ENCODE assay signal across 11 mouse cellular contexts in the genomic region with DNA sequence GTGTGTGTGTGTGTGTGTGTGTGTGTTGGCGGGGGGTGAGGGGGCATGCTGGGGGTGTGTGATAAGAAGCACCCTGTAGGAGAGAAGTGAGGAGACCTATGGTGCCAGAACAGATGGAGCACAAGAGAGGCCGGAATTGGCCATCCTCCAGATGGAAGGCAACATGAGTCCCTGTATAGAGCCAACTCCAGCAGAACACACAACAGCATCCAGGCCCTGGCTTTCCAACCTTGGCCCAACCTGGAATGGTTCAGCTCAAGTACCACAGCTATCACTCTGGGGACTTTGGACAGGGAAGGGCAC. TPM values are rescaled to one million over a fixed set of nuclear protein-coding genes. Genes with fewer than 3 reads are reported as not detected.
DNase-seq lines count a peak whose midpoint lies in the region; ATAC-seq and TF ChIP-seq lines count a peak whose summit lies in the region.
"Had no signal": no experiment of that assay in that cellular context is flagged by ENCODE, and none has a peak within 500 bp of the region (broad histone marks: within the 10 kb centered on the region; RNA-seq: fewer than 3 reads in every experiment).

No protein-coding gene starts in this region.

- intact Hi-C loops in gastrocnemius, adult 2 months (cut with DNase I): loop anchor here (5.0 kb wide), 2 partner anchors 229 to 639 kb away; no protein-coding TSS in a partner anchor

- no peak overlapping the region for H3K4me3 ChIP-seq in gastrocnemius, adult 2 months
- H3K4me3 ChIP-seq: embryonic facial prominence, embryonic 13.5 days; midbrain, embryonic 12.5 days had no signal

- no peak for TF ChIP-seq CTCF in gastrocnemius, adult 2 months (IDR thresholded peaks at IDR 0.05)

- no peak overlapping the region for H3K27ac ChIP-seq in gastrocnemius, adult 2 months
- H3K27ac ChIP-seq: embryonic facial prominence, embryonic 13.5 days; midbrain, embryonic 12.5 days had no signal

- no peak for ATAC-seq in erythroid progenitor cell, adult 5-6 weeks (replicated peaks; ENCODE audit: low FRiP score, poor library complexity, severe bottlenecking)

- DNase-seq in gastrocnemius, adult 2 months: peak; percentile 19
- no peak for DNase-seq in gastrocnemius, postnatal 25 days
- peak; percentile 16 for DNase-seq in right cerebral cortex, postnatal 4 days
- no peak for DNase-seq in right cerebral cortex, postnatal 10 days (ENCODE audit: low spot score in 2 of 2)
- DNase-seq in cerebellum, postnatal 36 days: peak; percentile 88 to 91
- no peak for DNase-seq in natural killer cell, adult 2 months (ENCODE audit: low spot score in 2 of 2)
- no peak for DNase-seq in layer of hippocampus, adult 9-11 months
- DNase-seq: thymus, adult 18-20 months had no signal

RNA-seq across cellular contexts. Expression of gene Sh3gl2, which starts 41.7 kb away (rescaled TPM):
- under 1 TPM; 0.61 to 0.79 TPM for total RNA-seq in gastrocnemius, adult 2 months (2021)
- total RNA-seq in gastrocnemius, postnatal 25 days (2021): 1 to 10 TPM in 1 of 2 experiments, under 1 TPM in 1; 0.84 to 1.1 TPM
- total RNA-seq in erythroid progenitor cell, adult 5-6 weeks (2015; ENCODE audit: low replicate concordance): not detected in 2 replicates
- not detected in 2 replicates for total RNA-seq in erythroid progenitor cell, adult 5-6 weeks (2017; ENCODE audit: low replicate concordance)

Comparison
In these comparisons a context has a peak if more than half of its experiments do, and no peak if none do; other contexts are left out.
1. DNase-seq: peak in gastrocnemius, adult 2 months (single experiment), right cerebral cortex, postnatal 4 days (single experiment) and cerebellum, postnatal 36 days (2 of 2); none in gastrocnemius, postnatal 25 days (single experiment), right cerebral cortex, postnatal 10 days (0 of 2), natural killer cell, adult 2 months (0 of 2) and layer of hippocampus, adult 9-11 months (single experiment).